Mouse (Mus musculus): ENCODE data around the gene Dusp1. TPM values are rescaled to one million over a fixed set of nuclear protein-coding genes. Genes with fewer than 3 reads are reported as not detected.

Gene Dusp1
- total and polyA plus RNA-seq, 3 experiments, result 3.5 to 9.9 (median 5.6) TPM

GRCm38 (mm10) chr17:26575786-26576690 is 14.1 kb upstream of the Dusp1 start:
- no peak for DNase-seq (ENCODE audit: extremely low read depth)
- H3K79me2 ChIP-seq (replicated peaks; ENCODE audit: control insufficient read depth, extremely low read depth, insufficient read depth, poor library complexity, severe bottlenecking), result peaks cover 46% of the 10 kb centered on the region
- peaks cover 44 to 96% of the 10 kb centered on the region in 2 experiments for H3K36me3 ChIP-seq (replicated peaks in 1 of 2; ENCODE audit: control insufficient read depth in 1 of 2, insufficient read depth in 1 of 2, low read length in 1 of 2)
- no peak overlapping the region for H3K9ac ChIP-seq (ENCODE audit: insufficient read depth, low read depth)
- in situ Hi-C loops (cut with MboI; ENCODE audit: low pct_ligation_motif_present, low pct_unique_long_range_greater_than_20kb, low sequenced_read_pairs) (no loop called here), dilution Hi-C loops (cut with MboI; ENCODE audit: extremely low pct_ligation_motif_present, extremely low pct_unique_long_range_greater_than_20kb, low sequenced_read_pairs) (no loop called here)
- H3K27ac ChIP-seq (ENCODE audit: insufficient read depth, low read depth), result no peak overlapping the region
- H3K4me1 ChIP-seq (ENCODE audit: control insufficient read depth in 1 of 2, insufficient read depth in 2 of 2), result peaks cover 15 to 34% of the 10 kb centered on the region in 2 experiments
- no peak overlapping the region for H3K4me2 ChIP-seq (ENCODE audit: insufficient read depth, low read depth, poor library complexity, severe bottlenecking)
- no peaks in the 10 kb centered on the region for H3K27me3 ChIP-seq (replicated peaks)
- no peaks in the 10 kb centered on the region for H3K9me3 ChIP-seq (replicated peaks; ENCODE audit: low read length)
- H3K4me3 ChIP-seq (replicated peaks in 1 of 3; ENCODE audit: low read depth in 2 of 3, low read length in 2 of 3, poor library complexity in 1 of 3), result no peak overlapping the region
- TF ChIP-seq PAX5 (IDR thresholded peaks at IDR 0.05; ENCODE audit: low read length), result no peak
- no peak for TF ChIP-seq JUN (IDR thresholded peaks at IDR 0.05; ENCODE audit: insufficient read depth, low read depth, low read length)
- TF ChIP-seq USF1 (IDR thresholded peaks at IDR 0.05; ENCODE audit: low read depth, low read length), result no peak
- TF ChIP-seq CHD1 (IDR thresholded peaks at IDR 0.05; ENCODE audit: low read depth, low read length), result no peak
- TF ChIP-seq ZNF384 (IDR thresholded peaks at IDR 0.05; ENCODE audit: low read depth, low read length), result no peak
- TF ChIP-seq SMC3 (IDR thresholded peaks at IDR 0.05; ENCODE audit: low read depth, low read length), result no peak
- TF ChIP-seq NRF1 (IDR thresholded peaks at IDR 0.05; ENCODE audit: low read depth, low read length), result no peak
- no peak for TF ChIP-seq ZMIZ1 (IDR thresholded peaks at IDR 0.05; ENCODE audit: low read depth, low read length)
- TF ChIP-seq CHD2 (IDR thresholded peaks at IDR 0.05; ENCODE audit: low read length), result no peak
- TF ChIP-seq POLR2A (IDR thresholded peaks at IDR 0.05; ENCODE audit: low read depth, low read length), result no peak
- no peak for TF ChIP-seq HCFC1 (IDR thresholded peaks at IDR 0.05; ENCODE audit: low read depth, low read length)
- no peak for TF ChIP-seq EP300 (IDR thresholded peaks at IDR 0.05; ENCODE audit: low read length)
- no peak for TF ChIP-seq E2F4 (IDR thresholded peaks at IDR 0.05; ENCODE audit: insufficient replicate concordance, low read depth, low read length)
- TF ChIP-seq MYC (IDR thresholded peaks at IDR 0.05; ENCODE audit: low read depth, low read length), result no peak
- no peak for TF ChIP-seq RCOR1 (conservative IDR thresholded peaks at IDR 0.05; ENCODE audit: low read depth, low read length)

DNA sequence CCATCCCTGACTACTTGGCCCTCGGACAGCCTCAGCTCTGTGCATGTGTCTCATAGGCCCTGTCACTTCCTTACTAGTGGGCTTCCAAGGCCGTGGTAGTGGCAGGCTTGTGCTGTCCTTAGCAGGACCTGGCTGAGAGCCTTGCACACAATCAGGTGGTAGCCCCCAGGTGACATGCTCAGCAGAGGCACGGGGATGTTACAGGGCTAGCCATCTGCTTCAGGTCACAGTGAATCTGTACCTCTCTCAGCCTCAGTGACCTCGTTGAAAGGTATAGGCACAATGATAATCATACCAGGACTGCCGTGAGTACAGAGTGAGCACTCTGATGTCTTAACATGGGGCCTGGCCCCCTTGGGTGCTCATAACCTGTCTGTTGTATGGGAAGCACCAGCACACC is 12.8 kb upstream of the Dusp1 start:
- Histone ChIP-seq H3K36me3 (replicated peaks in 1 of 2; ENCODE audit: control insufficient read depth in 1 of 2, insufficient read depth in 1 of 2, low read length in 1 of 2) (peaks cover 51 to 99% of the 10 kb centered on the region in 2 experiments), H3K4me2 (ENCODE audit: insufficient read depth, low read depth, poor library complexity, severe bottlenecking) (no peak overlapping the region), H3K27ac (ENCODE audit: insufficient read depth, low read depth) (no peak overlapping the region), H3K4me3 (replicated peaks in 1 of 3; ENCODE audit: low read depth in 2 of 3, low read length in 2 of 3, poor library complexity in 1 of 3) (no peak overlapping the region), H3K9ac (ENCODE audit: insufficient read depth, low read depth) (no peak overlapping the region), H3K4me1 (ENCODE audit: control insufficient read depth in 1 of 2, insufficient read depth in 2 of 2) (peaks cover 17 to 44% of the 10 kb centered on the region in 2 experiments), H3K27me3 (replicated peaks) (no peaks in the 10 kb centered on the region), H3K9me3 (replicated peaks; ENCODE audit: low read length) (no peaks in the 10 kb centered on the region), H3K79me2 (replicated peaks; ENCODE audit: control insufficient read depth, extremely low read depth, insufficient read depth, poor library complexity, severe bottlenecking) (peaks cover 54% of the 10 kb centered on the region)
- dilution Hi-C loops (cut with MboI; ENCODE audit: extremely low pct_ligation_motif_present, extremely low pct_unique_long_range_greater_than_20kb, low sequenced_read_pairs), result no loop called here
- no peak for DNase-seq (ENCODE audit: extremely low read depth)
- in situ Hi-C loops (cut with MboI; ENCODE audit: low pct_ligation_motif_present, low pct_unique_long_range_greater_than_20kb, low sequenced_read_pairs), result no loop called here
- no peak for TF ChIP-seq NRF1 (IDR thresholded peaks at IDR 0.05; ENCODE audit: low read depth, low read length)
- no peak for TF ChIP-seq HCFC1 (IDR thresholded peaks at IDR 0.05; ENCODE audit: low read depth, low read length)
- no peak for TF ChIP-seq BHLHE40 (IDR thresholded peaks at IDR 0.05; ENCODE audit: low read depth, low read length)
